Mouse (Mus musculus) hindbrain, embryonic 16.5 days (tissue): ENCODE results near the gene Fam102a. TPM values are rescaled to one million over a fixed set of nuclear protein-coding genes. Genes with fewer than 3 reads are reported as not detected.

Experiments used
- ATAC-seq: fragments of 200-750 bp; cut with Nextera tagmentation; 2 replicates; pipeline ENCODE4 v1.8.0; 2017; ENCODE audit warnings: moderate TSS enrichment, moderate library complexity
- H3K27ac ChIP-seq: fragments of 300-500 bp; sonication (generic); 2 replicates; pipeline ENCODE4 v1.5.1; 2014; ENCODE audit warnings: low read depth, mild to moderate bottlenecking, control low read depth, low read length, moderate library complexity
- H3K27me3 ChIP-seq: fragments of 300-500 bp; sonication (generic); replicated peaks from 2 replicates; pipeline ENCODE4 v1.6.1; 2014; ENCODE audit warnings: low read length; ENCODE audit not compliant: control insufficient read depth, insufficient read depth
- H3K36me3 ChIP-seq: fragments of 300-500 bp; sonication (generic); 2 replicates; pipeline ENCODE4 v1.6.1; 2014; ENCODE audit warnings: mild to moderate bottlenecking, low read length, moderate library complexity, mixed read lengths; ENCODE audit not compliant: control insufficient read depth, insufficient read depth
- H3K4me1 ChIP-seq: fragments of 300-500 bp; sonication (generic); 2 replicates; pipeline ENCODE4 v1.6.1; 2014; ENCODE audit warnings: low read depth, low read length; ENCODE audit not compliant: control insufficient read depth, insufficient read depth
- H3K4me2 ChIP-seq: fragments of 300-500 bp; sonication (generic); 2 replicates; pipeline ENCODE4 v1.6.1; 2014; ENCODE audit warnings: mild to moderate bottlenecking, low read length, control low read depth, moderate library complexity
- H3K4me3 ChIP-seq: fragments of 300-500 bp; sonication (generic); 2 replicates; pipeline ENCODE4 v1.5.1; 2014; ENCODE audit warnings: mild to moderate bottlenecking, low read length, control low read depth, moderate library complexity
- H3K9ac ChIP-seq: fragments of 300-500 bp; sonication (generic); 2 replicates; pipeline ENCODE4 v1.6.1; 2014; ENCODE audit warnings: low read depth, mild to moderate bottlenecking, control low read depth, low read length, moderate library complexity
- H3K9me3 ChIP-seq: fragments of 300-500 bp; sonication (generic); 2 replicates; pipeline ENCODE4 v1.6.1; 2014; ENCODE audit warnings: mild to moderate bottlenecking, low read length, moderate library complexity; ENCODE audit not compliant: control insufficient read depth
- WGBS: fragments of 180-500 bp; shearing (Covaris S2); extraction: QIAGEN DNeasy Blood & Tissue Kit; methylation state at CpG from one replicate; pipeline ENCODE4 v1.1.7; 2014; 5-methylcytosine and 5-hydroxymethylcytosine counted together
- polyA plus RNA-seq: library from polyadenylated mRNA; unstranded; fragments of >200 nt; fragmentation: Nextera tagmentation; extraction: Ambion mirVana; gene quantifications from 2 replicates; pipeline ENCODE4 v1.2.1, GENCODE M21; 2015

Gene Fam102a
- polyA plus RNA-seq, 1 experiment from 2014 or later: 7.3 TPM

- H3K9ac ChIP-seq: no peak overlapping the region
- H3K4me3 ChIP-seq: peak overlapping the region; percentile 24
- peaks cover 9% of the 10 kb centered on the region for H3K4me1 ChIP-seq
- no peaks in the 10 kb centered on the region for H3K36me3 ChIP-seq
- 0 out of 2 replicates have a peak overlapping the region, but pooled peaks have one; percentile 10 for H3K27ac ChIP-seq
- ATAC-seq: peak; percentile 69
- peaks cover 6% of the 10 kb centered on the region for H3K27me3 ChIP-seq
- 32% methylated on average over 19 of the region's 19 CpGs for WGBS
- H3K9me3 ChIP-seq: no peaks in the 10 kb centered on the region
- H3K4me2 ChIP-seq: peak overlapping the region; percentile 46
Measured at GRCm38 (mm10) chr2:32581450-32582095, 46.4 kb downstream of the Fam102a start.

- Histone ChIP-seq H3K9me3 (no peaks in the 10 kb centered on the region), H3K4me1 (peaks cover 18% of the 10 kb centered on the region), H3K27me3 (peaks cover under 1% of the 10 kb centered on the region; the same call in 1 of the 2 replicates), H3K4me2 (peak overlapping the region; percentile 67), H3K9ac (peak overlapping the region; percentile 58), H3K4me3 (peak overlapping the region; percentile 35), H3K36me3 (no peaks in the 10 kb centered on the region), H3K27ac (peak overlapping the region; percentile 41; the same call in 1 of the 2 replicates)
- ATAC-seq: peak; percentile 73
- WGBS: 14% methylated on average over 37 of the region's 37 CpGs
Measured at GRCm38 (mm10) chr2:32582830-32583799, 48.0 kb downstream of the Fam102a start.

- H3K36me3 ChIP-seq: no peaks in the 10 kb centered on the region
- no peak overlapping the region for H3K4me3 ChIP-seq
- no peaks in the 10 kb centered on the region for H3K27me3 ChIP-seq
- no peak for ATAC-seq
- peaks cover 27% of the 10 kb centered on the region for H3K4me1 ChIP-seq
- H3K9ac ChIP-seq: no peak overlapping the region
- H3K9me3 ChIP-seq: no peaks in the 10 kb centered on the region
- 84% methylated on average over 7 of the region's 7 CpGs for WGBS
- no peak overlapping the region for H3K4me2 ChIP-seq
- no peak overlapping the region for H3K27ac ChIP-seq
Measured at GRCm38 (mm10) chr2:32585149-32585714, 50.1 kb downstream of the Fam102a start.

- Histone ChIP-seq H3K4me3 (peak within 1 kb of the TSS; percentile 71), H3K9me3 (no peaks in the 10 kb centered on the region), H3K27ac (peak within 1 kb of the TSS; percentile 74; the same call in 1 of the 2 replicates), H3K9ac (peak within 1 kb of the TSS; percentile 85), H3K4me2 (peak within 1 kb of the TSS; percentile 76), H3K36me3 (no peaks in the 10 kb centered on the region), H3K27me3 (no peaks in the 10 kb centered on the region), H3K4me1 (peaks cover 27% of the 10 kb centered on the region)
- 0% methylated on average over 21 of the region's 38 CpGs for WGBS
- ATAC-seq: peak; percentile 82
Measured at GRCm38 (mm10) chr2:32586871-32587351, 51.8 kb downstream of the Fam102a start, which contains the start of gene St6galnac4. Gene St6galnac4 (plus strand): TSS chr2:32587095.

- 43% methylated on average over 9 of the region's 9 CpGs for WGBS
- H3K27me3 ChIP-seq: no peaks in the 10 kb centered on the region
Measured at GRCm38 (mm10) chr2:32587731-32588321, 52.7 kb downstream of the Fam102a start.

GRCm38 (mm10) chr2:32589213-32589795 is 54.2 kb downstream of the Fam102a start:
- 54% methylated on average over 11 of the region's 11 CpGs for WGBS
- Histone ChIP-seq H3K27ac (peak overlapping the region; percentile 9; the same call in 1 of the 2 replicates), H3K36me3 (no peaks in the 10 kb centered on the region), H3K9ac (0 out of 2 replicates have a peak overlapping the region, but pooled peaks have one; percentile 21), H3K4me2 (peak overlapping the region; percentile 21; the same call in 1 of the 2 replicates), H3K4me3 (no peak overlapping the region), H3K27me3 (no peaks in the 10 kb centered on the region), H3K4me1 (peaks cover 21% of the 10 kb centered on the region), H3K9me3 (no peaks in the 10 kb centered on the region)
- ATAC-seq: peak; percentile 12; the same call in 1 of the 2 replicates

More at GRCm38 (mm10) chr2:32587731-32588321, 52.7 kb downstream of the Fam102a start:
- Histone ChIP-seq H3K9me3 (no peaks in the 10 kb centered on the region), H3K4me1 (peaks cover 26% of the 10 kb centered on the region), H3K4me3 (peak overlapping the region; percentile 71), H3K27ac (no peak overlapping the region), H3K9ac (peak overlapping the region; percentile 85), H3K4me2 (peak overlapping the region; percentile 76), H3K36me3 (no peaks in the 10 kb centered on the region)
- ATAC-seq: no peak

- Histone ChIP-seq H3K9ac (no peak overlapping the region), H3K27ac (no peak overlapping the region; the same call in 1 of the 2 replicates), H3K36me3 (peaks cover 5% of the 10 kb centered on the region; the same call in 1 of the 2 replicates), H3K9me3 (no peaks in the 10 kb centered on the region), H3K27me3 (no peaks in the 10 kb centered on the region), H3K4me1 (peaks cover 21% of the 10 kb centered on the region), H3K4me2 (no peak overlapping the region), H3K4me3 (no peak overlapping the region)
- no peak for ATAC-seq
- WGBS: 72% methylated on average over 10 of the region's 10 CpGs
Measured at GRCm38 (mm10) chr2:32590224-32590623, 55.1 kb downstream of the Fam102a start.

- H3K9me3 ChIP-seq: no peaks in the 10 kb centered on the region
- no peak overlapping the region for H3K4me3 ChIP-seq
- no peak overlapping the region for H3K27ac ChIP-seq
- no peak overlapping the region for H3K4me2 ChIP-seq
- H3K4me1 ChIP-seq: peaks cover 21% of the 10 kb centered on the region
- WGBS: 71% methylated on average over 6 of the region's 6 CpGs
- no peak overlapping the region for H3K9ac ChIP-seq
- peaks cover 5% of the 10 kb centered on the region; the same call in 1 of the 2 replicates for H3K36me3 ChIP-seq
- no peak for ATAC-seq
- H3K27me3 ChIP-seq: no peaks in the 10 kb centered on the region
Measured at GRCm38 (mm10) chr2:32591249-32591648, 56.1 kb downstream of the Fam102a start.
